Mouse (Mus musculus): Measurements from ENCODE around the gene Klkb1. TPM values are rescaled to one million over a fixed set of nuclear protein-coding genes. Genes with fewer than 3 reads are reported as not detected.

The Klkb1 gene
- polyA plus RNA-seq, 1 experiment from 2014 or later: 0.02 TPM

GRCm38 (mm10) chr8:45255040-45255439 lies 39.6 kb downstream of the Klkb1 start:
- no peak overlapping the region for H3K4me2 ChIP-seq (replicated peaks; ENCODE audit: low read depth)
- H3K9me3 ChIP-seq (ENCODE audit: control insufficient read depth, low read length): no peaks in the 10 kb centered on the region
- H3K27me3 ChIP-seq (ENCODE audit: control insufficient read depth, insufficient read depth, low read length): no peaks in the 10 kb centered on the region
- H3K4me3 ChIP-seq (ENCODE audit: low read depth, low read length): no peak overlapping the region
- WGBS: 82% methylated on average over 12 of the region's 12 CpGs
- no peak overlapping the region for H3K9ac ChIP-seq (ENCODE audit: low read length)
- no peaks in the 10 kb centered on the region for H3K4me1 ChIP-seq (replicated peaks; ENCODE audit: control insufficient read depth, insufficient read depth)
- TF ChIP-seq EP300 (optimal IDR thresholded peaks at IDR 0.05): no peak
- TF ChIP-seq CTCF (IDR thresholded peaks at IDR 0.05; ENCODE audit: low read depth): no peak
- DNase-seq (ENCODE audit: low spot score) (no peak), ATAC-seq (ENCODE audit: low FRiP score, low TSS enrichment) (no peak)
- H3K27ac ChIP-seq (replicated peaks): no peak overlapping the region
- H3K36me3 ChIP-seq (ENCODE audit: control insufficient read depth, insufficient read depth, low read length): no peaks in the 10 kb centered on the region

DNA sequence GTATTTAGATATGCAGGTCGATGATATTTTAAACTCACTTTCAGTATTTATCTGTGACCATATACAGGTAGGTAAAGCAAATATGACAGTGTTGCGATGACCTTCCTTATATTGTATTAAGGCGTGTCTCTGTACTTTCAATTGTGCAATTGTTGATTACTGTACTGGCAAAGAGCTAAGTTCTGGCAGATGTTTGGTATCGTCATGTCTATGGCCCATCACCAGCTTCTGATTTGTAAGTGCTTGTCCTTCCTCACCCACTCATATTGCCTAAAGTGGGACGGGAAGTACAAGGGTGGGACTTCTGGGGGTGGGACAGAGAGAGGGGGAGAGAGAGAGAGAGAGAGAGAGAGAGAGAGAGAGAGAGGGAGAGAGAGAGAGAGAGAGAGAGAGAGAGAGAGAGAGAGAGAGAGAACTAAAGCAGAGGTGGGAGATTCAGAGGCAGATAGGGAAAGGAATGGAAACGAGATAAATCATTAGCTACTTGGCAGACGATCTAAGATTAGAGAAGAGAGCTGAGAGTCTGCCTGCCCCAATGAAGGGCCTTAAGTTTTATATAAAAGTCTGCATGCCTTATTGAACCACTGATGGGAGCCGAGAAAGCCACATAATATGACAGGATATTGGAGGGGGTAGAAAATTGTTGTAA lies 40.3 kb downstream of the Klkb1 start:
- H3K27ac ChIP-seq (replicated peaks): no peak overlapping the region
- H3K4me3 ChIP-seq (ENCODE audit: low read depth, low read length): no peak overlapping the region
- WGBS: 65% methylated on average over 8 of the region's 8 CpGs
- no peaks in the 10 kb centered on the region for H3K27me3 ChIP-seq (ENCODE audit: control insufficient read depth, insufficient read depth, low read length)
- DNase-seq (ENCODE audit: low spot score) (no peak), ATAC-seq (ENCODE audit: low FRiP score, low TSS enrichment) (no peak)
- H3K36me3 ChIP-seq (ENCODE audit: control insufficient read depth, insufficient read depth, low read length): no peaks in the 10 kb centered on the region
- H3K4me2 ChIP-seq (replicated peaks; ENCODE audit: low read depth): no peak overlapping the region
- no peaks in the 10 kb centered on the region for H3K9me3 ChIP-seq (ENCODE audit: control insufficient read depth, low read length)
- TF ChIP-seq EP300 (optimal IDR thresholded peaks at IDR 0.05) (no peak), CTCF (IDR thresholded peaks at IDR 0.05; ENCODE audit: low read depth) (no peak)
- H3K4me1 ChIP-seq (replicated peaks; ENCODE audit: control insufficient read depth, insufficient read depth): no peaks in the 10 kb centered on the region
- H3K9ac ChIP-seq (ENCODE audit: low read length): no peak overlapping the region

DNA sequence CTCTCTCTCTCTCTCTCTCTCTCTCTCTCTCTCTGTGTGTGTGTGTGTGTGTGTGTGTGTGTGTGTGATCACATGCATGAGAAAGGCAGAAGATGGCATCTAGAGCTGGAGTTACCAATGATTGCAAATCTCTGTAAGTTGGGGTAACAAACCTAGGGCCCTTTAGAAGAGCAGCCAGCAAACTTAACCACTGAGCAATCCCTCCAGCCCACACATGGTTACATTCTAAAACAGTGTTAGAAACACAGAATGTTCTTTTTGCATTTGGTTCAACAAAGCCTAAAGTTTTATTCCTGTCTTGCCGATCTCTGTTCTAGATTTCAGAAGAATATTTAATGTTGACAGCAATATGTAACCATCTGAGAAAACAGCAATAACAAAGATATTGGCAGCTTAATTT lies 41.1 kb downstream of the Klkb1 start:
- H3K4me2 ChIP-seq (replicated peaks; ENCODE audit: low read depth): no peak overlapping the region
- ATAC-seq (ENCODE audit: low FRiP score, low TSS enrichment) (no peak), DNase-seq (ENCODE audit: low spot score) (no peak)
- TF ChIP-seq EP300 (optimal IDR thresholded peaks at IDR 0.05) (no peak), CTCF (IDR thresholded peaks at IDR 0.05; ENCODE audit: low read depth) (no peak)
- no peak overlapping the region for H3K4me3 ChIP-seq (ENCODE audit: low read depth, low read length)
- no peaks in the 10 kb centered on the region for H3K4me1 ChIP-seq (replicated peaks; ENCODE audit: control insufficient read depth, insufficient read depth)
- 91% methylated on average over 1 of the region's 1 CpGs for WGBS
- no peaks in the 10 kb centered on the region for H3K36me3 ChIP-seq (ENCODE audit: control insufficient read depth, insufficient read depth, low read length)
- H3K27me3 ChIP-seq (ENCODE audit: control insufficient read depth, insufficient read depth, low read length): no peaks in the 10 kb centered on the region
- no peak overlapping the region for H3K9ac ChIP-seq (ENCODE audit: low read length)
- no peaks in the 10 kb centered on the region for H3K9me3 ChIP-seq (ENCODE audit: control insufficient read depth, low read length)
- no peak overlapping the region for H3K27ac ChIP-seq (replicated peaks)

GRCm38 (mm10) chr8:45253111-45253510 lies 41.5 kb downstream of the Klkb1 start:
- no peak overlapping the region for H3K4me2 ChIP-seq (replicated peaks; ENCODE audit: low read depth)
- no peak overlapping the region for H3K27ac ChIP-seq (replicated peaks)
- DNase-seq (ENCODE audit: low spot score) (no peak), ATAC-seq (ENCODE audit: low FRiP score, low TSS enrichment) (no peak)
- H3K4me1 ChIP-seq (replicated peaks; ENCODE audit: control insufficient read depth, insufficient read depth): no peaks in the 10 kb centered on the region
- WGBS: 26% methylated on average over 2 of the region's 2 CpGs
- no peaks in the 10 kb centered on the region for H3K9me3 ChIP-seq (ENCODE audit: control insufficient read depth, low read length)
- TF ChIP-seq EP300 (optimal IDR thresholded peaks at IDR 0.05) (no peak), CTCF (IDR thresholded peaks at IDR 0.05; ENCODE audit: low read depth) (no peak)
- no peaks in the 10 kb centered on the region for H3K36me3 ChIP-seq (ENCODE audit: control insufficient read depth, insufficient read depth, low read length)
- no peak overlapping the region for H3K4me3 ChIP-seq (ENCODE audit: low read depth, low read length)
- no peaks in the 10 kb centered on the region for H3K27me3 ChIP-seq (ENCODE audit: control insufficient read depth, insufficient read depth, low read length)
- H3K9ac ChIP-seq (ENCODE audit: low read length): no peak overlapping the region

DNA sequence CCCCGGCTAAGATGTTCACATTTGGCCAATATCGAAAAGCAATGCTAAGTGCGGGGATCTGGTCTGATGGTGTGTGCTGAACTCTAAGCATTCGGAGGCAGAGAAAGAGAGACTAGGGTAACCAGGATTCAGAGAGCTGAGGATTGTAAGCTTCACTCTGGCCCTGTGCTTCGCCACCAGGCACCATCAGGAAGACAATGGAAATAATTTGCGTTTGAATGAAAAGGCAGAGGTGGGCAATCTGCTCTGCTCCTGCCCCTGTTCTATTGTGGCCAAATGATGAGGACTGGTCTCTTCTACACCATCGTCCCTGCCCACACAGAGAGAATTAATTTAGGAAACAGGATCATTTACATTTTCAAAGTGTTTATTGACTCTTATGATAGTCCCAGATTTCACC lies 48.4 kb downstream of the Klkb1 start:
- no peak overlapping the region for H3K27ac ChIP-seq (replicated peaks)
- no peak for ATAC-seq (ENCODE audit: low FRiP score, low TSS enrichment)
- no peak overlapping the region for H3K4me3 ChIP-seq (ENCODE audit: low read depth, low read length)
- H3K36me3 ChIP-seq (ENCODE audit: control insufficient read depth, insufficient read depth, low read length): no peaks in the 10 kb centered on the region
- TF ChIP-seq CTCF (IDR thresholded peaks at IDR 0.05; ENCODE audit: low read depth) (no peak), EP300 (optimal IDR thresholded peaks at IDR 0.05) (no peak)
- 71% methylated on average over 7 of the region's 7 CpGs for WGBS
- no peak overlapping the region for H3K9ac ChIP-seq (ENCODE audit: low read length)
- no peaks in the 10 kb centered on the region for H3K4me1 ChIP-seq (replicated peaks; ENCODE audit: control insufficient read depth, insufficient read depth)
- H3K9me3 ChIP-seq (ENCODE audit: control insufficient read depth, low read length): no peaks in the 10 kb centered on the region
- no peak for DNase-seq (ENCODE audit: low spot score)
- no peaks in the 10 kb centered on the region for H3K27me3 ChIP-seq (ENCODE audit: control insufficient read depth, insufficient read depth, low read length)
- H3K4me2 ChIP-seq (replicated peaks; ENCODE audit: low read depth): no peak overlapping the region

- H3K9me3 ChIP-seq (ENCODE audit: control insufficient read depth, low read length): no peaks in the 10 kb centered on the region
- H3K27me3 ChIP-seq (ENCODE audit: control insufficient read depth, insufficient read depth, low read length): no peaks in the 10 kb centered on the region
- WGBS: 70% methylated on average over 8 of the region's 8 CpGs
- no peak overlapping the region for H3K4me3 ChIP-seq (ENCODE audit: low read depth, low read length)
- no peaks in the 10 kb centered on the region for H3K36me3 ChIP-seq (ENCODE audit: control insufficient read depth, insufficient read depth, low read length)
- H3K9ac ChIP-seq (ENCODE audit: low read length): no peak overlapping the region
- DNase-seq (ENCODE audit: low spot score) (no peak), ATAC-seq (ENCODE audit: low FRiP score, low TSS enrichment) (no peak)
- no peak for TF ChIP-seq CTCF (IDR thresholded peaks at IDR 0.05; ENCODE audit: low read depth)
- no peak for TF ChIP-seq EP300 (optimal IDR thresholded peaks at IDR 0.05)
- no peak overlapping the region for H3K4me2 ChIP-seq (replicated peaks; ENCODE audit: low read depth)
- no peaks in the 10 kb centered on the region for H3K4me1 ChIP-seq (replicated peaks; ENCODE audit: control insufficient read depth, insufficient read depth)
- no peak overlapping the region for H3K27ac ChIP-seq (replicated peaks)
Measured at GRCm38 (mm10) chr8:45239363-45239762, 55.3 kb downstream of the Klkb1 start.
